Mouse (Mus musculus) G1E-ER4 (cell line): ENCODE results near the gene Gm36176. TPM values are rescaled to one million over a fixed set of nuclear protein-coding genes. Genes with fewer than 3 reads are reported as not detected.

Experiments
- GATA1 ChIP-seq: IDR thresholded peaks from one replicate; pipeline ENCODE4 v1.8.0; 2012; ENCODE audit warnings: low read length, inconsistent platforms
- polyA plus RNA-seq: library from polyadenylated mRNA; stranded (reverse); fragments of >175 nt; gene quantifications from 2 replicates; pipeline ENCODE4 v1.2.3, GENCODE M21; 2012

Gm36176 gene
- polyA plus RNA-seq, 1 experiment, result not detected

- TF ChIP-seq GATA1, result no peak
Measured at GRCm38 (mm10) chr10:77867546-77867945, 20.9 kb downstream of the Gm36176 start.

GRCm38 (mm10) chr10:77869651-77870050, 23.0 kb downstream of the Gm36176 start:
- TF ChIP-seq GATA1, result no peak

- TF ChIP-seq GATA1, result no peak
Measured at GRCm38 (mm10) chr10:77878985-77879384, 32.4 kb downstream of the Gm36176 start.

- no peak for TF ChIP-seq GATA1
Measured at GRCm38 (mm10) chr10:77880305-77880704, 33.7 kb downstream of the Gm36176 start.

- no peak for TF ChIP-seq GATA1
Measured at GRCm38 (mm10) chr10:77882553-77882952, 36.0 kb downstream of the Gm36176 start.

- no peak for TF ChIP-seq GATA1
Measured at GRCm38 (mm10) chr10:77886007-77886747, 39.6 kb downstream of the Gm36176 start.

- no peak for TF ChIP-seq GATA1
Measured at GRCm38 (mm10) chr10:77890987-77891565, 44.5 kb downstream of the Gm36176 start.

- TF ChIP-seq GATA1, result no peak
Measured at GRCm38 (mm10) chr10:77895562-77895961, 49.0 kb downstream of the Gm36176 start.

Other genes with a start within 250 kb of the Gm36176 start
- gene Sumo3, start 240.7 kb upstream of the Gm36176 start, polyA plus RNA-seq, result 166 and 172 TPM in 2 replicates
- gene Gm49325, start 240.6 kb upstream of the Gm36176 start, polyA plus RNA-seq, result 0.54 TPM in 1 of 2 replicates, not detected in the other
- gene Ube2g2, start 224.5 kb upstream of the Gm36176 start, polyA plus RNA-seq, result 30.8 and 39.8 TPM in 2 replicates
- not detected in 2 replicates for gene Tspear, start 160.2 kb upstream of the Gm36176 start, polyA plus RNA-seq
- not detected in 2 replicates for gene Gm19402, start 156.0 kb upstream of the Gm36176 start, polyA plus RNA-seq
- gene Gm9508, start 149.6 kb upstream of the Gm36176 start, polyA plus RNA-seq, result not detected in 2 replicates
- gene Gm10272, start 140.2 kb upstream of the Gm36176 start, polyA plus RNA-seq, result not detected in 2 replicates
- not detected in 2 replicates for gene Gm10024, start 135.3 kb upstream of the Gm36176 start, polyA plus RNA-seq
- gene Gm10142, start 131.0 kb upstream of the Gm36176 start, polyA plus RNA-seq, result not detected in 2 replicates
- not detected in 2 replicates for gene Krtap12-1, start 126.2 kb upstream of the Gm36176 start, polyA plus RNA-seq
- gene Gm10100, start 120.3 kb upstream of the Gm36176 start, polyA plus RNA-seq, result not detected in 2 replicates
- gene Gm18596, start 104.2 kb upstream of the Gm36176 start, polyA plus RNA-seq, result not detected in 2 replicates
- gene Gm9736, start 95.4 kb upstream of the Gm36176 start, polyA plus RNA-seq, result not detected in 2 replicates
- gene Gm3233, start 87.1 kb upstream of the Gm36176 start, polyA plus RNA-seq, result not detected in 2 replicates
- not detected in 2 replicates for gene Gm3238, start 75.5 kb upstream of the Gm36176 start, polyA plus RNA-seq
- gene Gm7138, start 69.9 kb upstream of the Gm36176 start, polyA plus RNA-seq, result not detected in 2 replicates
- gene Gm3250, start 64.3 kb upstream of the Gm36176 start, polyA plus RNA-seq, result not detected in 2 replicates
- not detected in 2 replicates for gene Gm7137, start 58.6 kb upstream of the Gm36176 start, polyA plus RNA-seq
- gene Gm9639, start 51.7 kb upstream of the Gm36176 start, polyA plus RNA-seq, result not detected in 2 replicates
- gene Gm19668, start 47.7 kb upstream of the Gm36176 start, polyA plus RNA-seq, result not detected in 2 replicates
- not detected in 2 replicates for gene Gm9507, start 35.0 kb upstream of the Gm36176 start, polyA plus RNA-seq
- not detected in 2 replicates for gene Gm2696, start 32.1 kb upstream of the Gm36176 start, polyA plus RNA-seq
- not detected in 2 replicates for gene Krtap10-4, start 19.7 kb upstream of the Gm36176 start, polyA plus RNA-seq
- gene Krtap10-10, start 10.9 kb upstream of the Gm36176 start, polyA plus RNA-seq, result not detected in 2 replicates
- gene Gm10318, start 6.1 kb downstream of the Gm36176 start, polyA plus RNA-seq, result not detected in 2 replicates
- gene Gm3285, start 15.2 kb downstream of the Gm36176 start, polyA plus RNA-seq, result not detected in 2 replicates
- gene Lrrc3, start 55.7 kb downstream of the Gm36176 start, polyA plus RNA-seq, result not detected in 2 replicates
- not detected in 2 replicates for gene Trpm2, start 123.8 kb downstream of the Gm36176 start, polyA plus RNA-seq
- gene 1810043G02Rik, start 131.7 kb downstream of the Gm36176 start, polyA plus RNA-seq, result 27.6 and 27.7 TPM in 2 replicates
- 111 and 128 TPM in 2 replicates for gene Pfkl, start 163.3 kb downstream of the Gm36176 start, polyA plus RNA-seq
- not detected in 2 replicates for gene Dnmt3l, start 195.1 kb downstream of the Gm36176 start, polyA plus RNA-seq
- 0.09 TPM in 1 of 2 replicates, not detected in the other for gene Aire, start 196.8 kb downstream of the Gm36176 start, polyA plus RNA-seq
- not detected in 2 replicates for gene Icosl, start 222.5 kb downstream of the Gm36176 start, polyA plus RNA-seq